Comparison of ENCODE assay signal across 8 mouse cellular contexts in the genomic region with DNA sequence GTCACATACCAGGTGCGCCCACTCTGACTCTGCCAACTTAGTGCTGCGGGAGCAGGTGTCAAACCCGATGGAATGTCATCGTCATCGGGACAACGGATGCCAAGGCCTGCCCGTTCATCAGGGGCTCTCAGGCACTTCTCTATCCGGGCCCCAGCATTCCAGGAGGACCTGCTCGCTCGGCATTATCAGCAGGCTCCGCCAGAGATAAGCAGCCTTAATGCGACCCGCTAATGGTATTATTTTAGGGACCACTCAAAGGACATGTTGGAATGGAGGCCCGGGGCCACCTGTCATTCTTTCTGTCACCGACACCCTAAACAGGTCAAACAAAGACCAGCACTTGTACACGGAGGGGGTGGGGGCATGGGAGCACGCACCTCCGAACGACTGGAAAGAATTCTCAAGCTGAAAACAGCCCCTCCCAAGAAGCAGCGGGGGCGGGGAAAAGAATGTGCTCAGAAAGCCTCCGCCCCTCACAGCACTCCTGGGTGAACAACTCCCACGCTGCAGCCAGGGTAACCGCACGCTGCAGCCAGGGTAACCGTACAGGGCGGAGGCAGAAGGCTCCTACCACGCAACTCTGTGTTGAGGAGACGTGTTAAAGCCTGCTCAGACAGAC.
DNase-seq lines count a peak whose midpoint lies in the region; ATAC-seq lines count a peak whose summit lies in the region.

No protein-coding gene starts in this region.

- no peaks in the 10 kb centered on the region for H3K9me3 ChIP-seq in intestine, embryonic 16.5 days (ENCODE audit: control insufficient read depth, low read length)
- no peaks in the 10 kb centered on the region for H3K9me3 ChIP-seq in midbrain, embryonic 15.5 days

- intact Hi-C loops in left cerebral cortex, postnatal 36 days (cut with DNase I) = no loop called here

- peak overlapping the region; percentile 50 for H3K4me2 ChIP-seq in intestine, embryonic 16.5 days (ENCODE audit: low read depth, low read length)
- H3K4me2 ChIP-seq in midbrain, embryonic 15.5 days = peak overlapping the region; percentile 41

- peak overlapping the region; percentile 24; the same call in 1 of the 2 replicates for H3K27ac ChIP-seq in intestine, embryonic 16.5 days (ENCODE audit: low read length)
- H3K27ac ChIP-seq in midbrain, embryonic 15.5 days = no peak overlapping the region

- peak overlapping the region; percentile 53 for H3K9ac ChIP-seq in intestine, embryonic 16.5 days (ENCODE audit: low read depth, low read length)
- no peak overlapping the region for H3K9ac ChIP-seq in midbrain, embryonic 15.5 days

- H3K4me1 ChIP-seq in intestine, embryonic 16.5 days (ENCODE audit: control insufficient read depth, insufficient read depth, low read length) = peaks cover 15% of the 10 kb centered on the region
- H3K4me1 ChIP-seq in midbrain, embryonic 15.5 days = peaks cover 10% of the 10 kb centered on the region

- no peaks in the 10 kb centered on the region for H3K36me3 ChIP-seq in intestine, embryonic 16.5 days (ENCODE audit: control insufficient read depth, insufficient read depth, low read length)
- H3K36me3 ChIP-seq in midbrain, embryonic 15.5 days (replicated peaks) = no peaks in the 10 kb centered on the region

- WGBS in intestine, embryonic 16.5 days = 27% methylated on average over 29 of the region's 29 CpGs
- WGBS in midbrain, embryonic 15.5 days = 43% methylated on average over 29 of the region's 29 CpGs

- no peaks in the 10 kb centered on the region for H3K27me3 ChIP-seq in intestine, embryonic 16.5 days (replicated peaks; ENCODE audit: control insufficient read depth, insufficient read depth, low read length)
- no peaks in the 10 kb centered on the region for H3K27me3 ChIP-seq in midbrain, embryonic 15.5 days (replicated peaks)

- peak; percentile 50 to 81 for DNase-seq in urinary bladder, adult 18-20 months (ENCODE audit: low spot score in 2 of 2)
- DNase-seq in urinary bladder, postnatal 10 days (ENCODE audit: low spot score) = no peak
- peak; percentile 45 to 47 for DNase-seq in heart, adult 18-20 months
- peak; percentile 53 to 63 for DNase-seq in left cerebral cortex, postnatal 36 days (ENCODE audit: low spot score in 2 of 2)
- peak; percentile 36 to 48 for DNase-seq in thymus, postnatal 36 days
- no peak for DNase-seq in B cell, adult 2 months

- ATAC-seq in intestine, embryonic 16.5 days = peak; percentile 81
- ATAC-seq in midbrain, embryonic 15.5 days (replicated peaks) = 0 out of 2 replicates have a peak, but pooled peaks have one; percentile 60

- peak overlapping the region; percentile 16 for H3K4me3 ChIP-seq in intestine, embryonic 16.5 days (ENCODE audit: low read length)
- H3K4me3 ChIP-seq in midbrain, embryonic 15.5 days = 0 out of 2 replicates have a peak overlapping the region, but pooled peaks have one; percentile 6

Comparison
In these comparisons a context has a peak if more than half of its experiments do, and no peak if none do; other contexts are left out.
1. DNase-seq: peak in urinary bladder, adult 18-20 months (2 of 2), heart, adult 18-20 months (2 of 2), left cerebral cortex, postnatal 36 days (2 of 2) and thymus, postnatal 36 days (2 of 2); none in urinary bladder, postnatal 10 days (single experiment) and B cell, adult 2 months (0 of 2).